Mouse (Mus musculus): ENCODE measurements around the gene Osbpl11.

DNA sequence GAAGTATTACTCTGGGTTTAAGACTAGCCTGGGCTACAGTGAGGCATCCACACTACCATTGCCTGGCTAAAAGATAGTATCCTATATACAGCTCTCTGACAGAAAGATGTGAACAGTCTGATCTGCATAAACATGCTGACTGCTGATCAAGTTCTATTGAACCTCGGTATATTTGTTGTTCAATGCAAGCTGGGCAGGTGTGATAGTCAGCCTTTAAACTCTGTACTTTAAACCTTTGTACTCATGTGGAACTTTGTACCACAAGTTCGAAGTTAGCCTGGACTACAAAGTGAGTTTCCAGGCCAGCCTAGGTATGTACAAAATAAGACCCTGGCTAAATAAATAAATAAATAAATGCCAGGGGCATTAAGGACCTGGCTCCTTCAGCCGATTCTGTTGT, 37.6 kb downstream of the Osbpl11 start:
- no peak for TF ChIP-seq CTCF (IDR thresholded peaks at IDR 0.05; ENCODE audit: borderline replicate concordance, insufficient read depth, low read length)
- TF ChIP-seq POLR2A (IDR thresholded peaks at IDR 0.05; ENCODE audit: low read depth, low read length), result no peak
